Mouse (Mus musculus) myocyte (in vitro differentiated cells): ENCODE results near the gene Srgap3.

Experiments
- MAX ChIP-seq: IDR thresholded peaks from one replicate; pipeline ENCODE4 v1.6.1; 2011; ENCODE audit warnings: low read depth, mild to moderate bottlenecking, control low read depth
- POLR2A ChIP-seq: IDR thresholded peaks from one replicate; pipeline ENCODE4 v1.6.1; 2011; ENCODE audit warnings: low read depth, mild to moderate bottlenecking, control low read depth, moderate library complexity; ENCODE audit not compliant: insufficient read length
- POLR2AphosphoS2 ChIP-seq: IDR thresholded peaks from one replicate; pipeline ENCODE4 v1.6.1; 2011; ENCODE audit warnings: low read depth, control low read depth; ENCODE audit not compliant: insufficient read length
- USF1 ChIP-seq: IDR thresholded peaks from one replicate; pipeline ENCODE4 v1.6.1; 2011; ENCODE audit warnings: low read depth, mild to moderate bottlenecking, control low read depth, moderate library complexity

- TF ChIP-seq POLR2A, result no peak
- TF ChIP-seq USF1, result no peak
- TF ChIP-seq POLR2AphosphoS2, result no peak
- no peak for TF ChIP-seq MAX
Measured at GRCm38 (mm10) chr6:112793887-112794286, 153.2 kb downstream of the Srgap3 start.
